ENCODE assay signal across 8 mouse cellular contexts in genomic region chr17:28290262-28290661, GRCm38 (mm10). TPM values are rescaled to one million over a fixed set of nuclear protein-coding genes. Genes with fewer than 3 reads are reported as not detected.
DNase-seq lines count a peak whose midpoint lies in the region; ATAC-seq and TF ChIP-seq lines count a peak whose summit lies in the region.

No protein-coding gene starts in this region.

- TF ChIP-seq POLR2A in kidney, adult 2 months (IDR thresholded peaks at IDR 0.05; ENCODE audit: low read depth, low read length), result no peak

- peak; percentile 91 for DNase-seq in adipocyte (ENCODE audit: low spot score)
- DNase-seq in kidney, adult 2 months, result peak; percentile 96
- peak; percentile 56 for DNase-seq in lung, postnatal 36 days
- DNase-seq in T-cell, adult 2 months (ENCODE audit: low spot score), result no peak
- no peak for DNase-seq in neural tube, embryonic 10.5 days (ENCODE audit: extremely low spot score, low spot score)

- peak; percentile 58; the same call in 1 of the 2 replicates for ATAC-seq in hindbrain, embryonic 16.5 days
- no peak for ATAC-seq in hindbrain, embryonic 12.5 days (ENCODE audit: low FRiP score)
- ATAC-seq in cerebellum, adult (ENCODE audit: insufficient number of reproducible peaks, low FRiP score, low TSS enrichment), result no peak

- H3K27ac ChIP-seq in hindbrain, embryonic 16.5 days (ENCODE audit: low read depth, low read length), result no peak overlapping the region
- H3K27ac ChIP-seq in hindbrain, embryonic 12.5 days, result no peak overlapping the region
- H3K27ac ChIP-seq in kidney, adult 2 months (ENCODE audit: insufficient read depth, low read depth, low read length), result no peak overlapping the region

- WGBS in hindbrain, embryonic 16.5 days, result 73% methylated on average over 3 of the region's 3 CpGs
- WGBS in hindbrain, embryonic 12.5 days, result 81% methylated on average over 3 of the region's 3 CpGs
- WGBS in kidney, adult 2 months, result 35% methylated on average over 3 of the region's 3 CpGs

- H3K9ac ChIP-seq in hindbrain, embryonic 16.5 days (ENCODE audit: low read depth, low read length), result no peak overlapping the region
- no peak overlapping the region for H3K9ac ChIP-seq in hindbrain, embryonic 12.5 days

- no peak overlapping the region for H3K4me2 ChIP-seq in hindbrain, embryonic 16.5 days (ENCODE audit: low read length)
- H3K4me2 ChIP-seq in hindbrain, embryonic 12.5 days (replicated peaks), result no peak overlapping the region

- no peaks in the 10 kb centered on the region for H3K36me3 ChIP-seq in hindbrain, embryonic 16.5 days (ENCODE audit: control insufficient read depth, insufficient read depth, low read length)
- H3K36me3 ChIP-seq in hindbrain, embryonic 12.5 days, result 0 out of 2 replicates have a peak, but pooled peaks cover 5% of the 10 kb centered on the region
- H3K36me3 ChIP-seq in kidney, adult 2 months (ENCODE audit: control insufficient read depth, insufficient read depth, low read length), result no peaks in the 10 kb centered on the region

- no peaks in the 10 kb centered on the region for H3K27me3 ChIP-seq in hindbrain, embryonic 16.5 days (replicated peaks; ENCODE audit: control insufficient read depth, insufficient read depth, low read length)
- no peaks in the 10 kb centered on the region for H3K27me3 ChIP-seq in hindbrain, embryonic 12.5 days
- no peaks in the 10 kb centered on the region for H3K27me3 ChIP-seq in kidney, adult 2 months (replicated peaks; ENCODE audit: control insufficient read depth, insufficient read depth, low read length)

- H3K4me1 ChIP-seq in hindbrain, embryonic 16.5 days (ENCODE audit: control insufficient read depth, insufficient read depth, low read depth, low read length), result peaks cover 13% of the 10 kb centered on the region
- peaks cover 35% of the 10 kb centered on the region for H3K4me1 ChIP-seq in hindbrain, embryonic 12.5 days
- peaks cover 33% of the 10 kb centered on the region for H3K4me1 ChIP-seq in kidney, adult 2 months (ENCODE audit: control insufficient read depth, insufficient read depth, low read length)

- H3K9me3 ChIP-seq in hindbrain, embryonic 16.5 days (ENCODE audit: control insufficient read depth, low read length), result no peaks in the 10 kb centered on the region
- H3K9me3 ChIP-seq in hindbrain, embryonic 12.5 days (replicated peaks), result no peaks in the 10 kb centered on the region

- no peak for TF ChIP-seq CTCF in kidney, adult 2 months (conservative IDR thresholded peaks at IDR 0.05; ENCODE audit: insufficient read depth, insufficient read length, low read depth, low read length)

- no peak overlapping the region for H3K4me3 ChIP-seq in hindbrain, embryonic 16.5 days (ENCODE audit: low read length)
- no peak overlapping the region for H3K4me3 ChIP-seq in hindbrain, embryonic 12.5 days
- no peak overlapping the region for H3K4me3 ChIP-seq in kidney, adult 2 months (ENCODE audit: insufficient read depth, low read depth, low read length)

RNA-seq across cellular contexts. Expression of gene Fance, which starts 23.1 kb away (rescaled TPM):
- 25.0 and 25.7 TPM in 2 replicates for polyA plus RNA-seq in hindbrain, embryonic 16.5 days (2015; fragmentation: Nextera tagmentation; extraction: Ambion mirVana)
- polyA plus RNA-seq in hindbrain, embryonic 12.5 days (2016; fragmentation: Nextera tagmentation; extraction: Ambion mirVana), result 24.7 and 28.3 TPM in 2 replicates
- 11.4 and 12.1 TPM in 2 replicates for polyA plus RNA-seq in kidney, adult 2 months (2012; rRNA removed)

RNA-seq across cellular contexts. Expression of gene Rpl10a, which starts 38.0 kb away (rescaled TPM):
- polyA plus RNA-seq in hindbrain, embryonic 16.5 days (2015; fragmentation: Nextera tagmentation; extraction: Ambion mirVana), result 287 and 323 TPM in 2 replicates
- 287 and 354 TPM in 2 replicates for polyA plus RNA-seq in hindbrain, embryonic 12.5 days (2016; fragmentation: Nextera tagmentation; extraction: Ambion mirVana)
- 2,603 and 2,904 TPM in 2 replicates for polyA plus RNA-seq in kidney, adult 2 months (2012; rRNA removed)

RNA-seq across cellular contexts. Expression of gene Ppard, which starts 57.8 kb away (rescaled TPM):
- polyA plus RNA-seq in hindbrain, embryonic 16.5 days (2015; fragmentation: Nextera tagmentation; extraction: Ambion mirVana), result 1.1 TPM in 2 replicates
- 1.7 and 2.4 TPM in 2 replicates for polyA plus RNA-seq in hindbrain, embryonic 12.5 days (2016; fragmentation: Nextera tagmentation; extraction: Ambion mirVana)
- polyA plus RNA-seq in kidney, adult 2 months (2012; rRNA removed), result 27.5 and 28.0 TPM in 2 replicates

Comparison
In these comparisons a context has a peak if more than half of its experiments do, and no peak if none do; other contexts are left out.
1. DNase-seq: peak in adipocyte (single experiment), kidney, adult 2 months (single experiment) and lung, postnatal 36 days (single experiment); none in T-cell, adult 2 months (single experiment) and neural tube, embryonic 10.5 days (single experiment).